Mouse (Mus musculus): ENCODE data around the gene Nell1.
A peak's percentile ranks its signal among the peaks of the same experiment; 100 is the strongest.

Nell1 gene

GRCm38 (mm10) chr7:50260016-50260415 lies 285.4 kb downstream of the Nell1 start:
- DNase-seq (ENCODE audit: low spot score in 2 of 2): no peak

DNA sequence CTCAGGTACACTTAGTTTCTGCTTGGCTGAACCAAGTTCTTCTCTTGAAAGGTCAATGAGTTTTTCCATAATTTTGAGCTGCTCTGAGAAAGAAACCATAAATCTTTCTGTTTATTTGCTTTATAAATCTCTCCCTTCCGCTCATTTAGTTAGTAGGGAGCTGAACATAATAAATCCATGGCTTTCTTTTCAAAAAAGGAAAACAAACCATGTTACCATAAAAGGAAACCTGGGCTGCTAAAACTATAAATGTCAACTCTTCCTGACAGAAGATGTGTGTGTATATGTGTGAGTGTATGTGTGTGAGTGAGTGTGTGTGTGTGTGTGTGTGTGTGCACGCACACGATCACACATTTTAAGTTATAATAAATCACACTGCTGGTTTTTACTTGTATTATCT lies 320.8 kb downstream of the Nell1 start:
- DNase-seq (ENCODE audit: low spot score in 2 of 2): no peak

- DNase-seq (ENCODE audit: low spot score in 2 of 2): no peak
Observed at GRCm38 (mm10) chr7:50338226-50338625, 363.6 kb downstream of the Nell1 start.

- DNase-seq (ENCODE audit: low spot score in 2 of 2): no peak
Observed at GRCm38 (mm10) chr7:50338757-50339156, 364.1 kb downstream of the Nell1 start.

DNA sequence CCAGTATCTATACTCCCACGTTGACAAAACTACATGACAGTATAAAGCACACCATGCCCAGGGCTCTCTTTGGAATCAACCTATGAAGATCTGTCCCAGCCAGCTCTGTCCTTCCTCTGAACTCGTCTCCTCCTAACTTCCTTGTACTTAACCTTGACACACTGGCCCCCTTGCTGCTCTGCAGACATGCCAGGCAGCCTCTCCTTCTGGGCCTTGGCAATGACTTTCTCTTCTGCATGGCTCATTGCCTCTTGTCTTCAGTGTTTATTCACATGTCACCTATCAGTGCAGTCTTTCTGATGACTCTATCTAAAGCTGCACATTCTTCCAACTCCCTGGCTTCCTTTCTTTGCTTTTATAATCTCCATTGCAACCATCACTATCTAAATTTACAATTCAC lies 376.9 kb downstream of the Nell1 start:
- no peak for DNase-seq (ENCODE audit: low spot score in 2 of 2)

DNA sequence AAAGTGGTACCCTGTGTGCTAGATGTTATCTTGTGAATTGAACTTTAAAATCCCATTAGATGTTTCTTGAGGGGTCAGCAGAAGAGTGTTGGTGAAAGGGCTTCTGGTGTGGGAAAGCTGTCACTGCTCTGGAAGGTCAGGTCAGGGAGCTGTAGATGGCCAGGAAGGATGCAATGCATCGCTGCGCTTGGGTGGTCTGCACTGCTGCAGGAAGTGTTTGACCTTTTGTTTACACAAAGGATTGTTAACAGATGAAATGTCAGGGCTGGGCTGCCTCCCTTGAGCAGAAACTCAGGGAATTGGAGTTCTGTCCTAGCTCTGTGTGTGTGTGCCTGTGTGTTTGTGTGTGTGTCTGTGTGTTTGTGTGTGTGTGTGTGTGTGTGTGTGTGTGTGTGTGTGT lies 382.5 kb downstream of the Nell1 start:
- DNase-seq (ENCODE audit: low spot score in 2 of 2): no peak

GRCm38 (mm10) chr7:50362039-50362438 lies 387.4 kb downstream of the Nell1 start:
- DNase-seq (ENCODE audit: low spot score in 2 of 2): no peak

DNA sequence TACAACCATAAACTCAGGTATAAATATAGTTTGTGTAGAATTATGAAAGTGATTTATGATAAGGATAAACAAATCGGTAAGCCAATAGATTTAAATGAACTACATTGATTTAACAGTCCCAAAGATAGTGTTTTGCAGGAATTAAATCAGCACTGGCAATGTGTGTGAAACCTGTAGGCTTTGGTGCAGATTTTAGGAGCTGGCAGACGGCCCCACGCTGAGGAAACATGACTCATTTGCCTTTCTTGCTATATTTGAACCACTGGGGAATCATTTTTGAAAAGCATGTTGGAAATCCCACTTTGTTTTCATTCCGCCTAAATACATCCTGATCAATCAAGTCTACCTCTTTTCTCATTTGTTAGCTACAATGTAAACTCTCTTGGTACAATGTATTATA lies 400.2 kb downstream of the Nell1 start:
- peak; percentile 55 to 86 for DNase-seq (ENCODE audit: low spot score in 2 of 2)

DNA sequence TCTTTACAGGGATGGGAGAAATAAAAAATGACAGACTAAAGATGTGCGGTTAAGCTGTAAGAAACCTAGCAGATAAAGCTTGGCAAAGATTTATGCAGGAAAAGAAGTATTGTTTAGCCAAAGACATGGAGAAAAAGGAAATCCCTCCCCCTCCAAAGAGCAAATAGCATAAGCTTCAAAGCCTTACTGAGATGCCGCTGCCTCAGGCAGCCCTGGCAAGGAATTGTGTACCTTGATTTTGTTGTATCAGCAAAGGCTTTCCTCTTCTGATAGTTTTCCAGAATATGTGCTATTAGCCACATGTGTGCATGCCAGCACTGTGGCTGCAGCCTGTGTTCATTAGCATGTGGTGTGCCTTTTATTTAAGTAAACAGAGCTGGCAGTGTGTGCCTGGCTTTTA lies 435.8 kb downstream of the Nell1 start:
- no peak for DNase-seq (ENCODE audit: low spot score in 2 of 2)

DNA sequence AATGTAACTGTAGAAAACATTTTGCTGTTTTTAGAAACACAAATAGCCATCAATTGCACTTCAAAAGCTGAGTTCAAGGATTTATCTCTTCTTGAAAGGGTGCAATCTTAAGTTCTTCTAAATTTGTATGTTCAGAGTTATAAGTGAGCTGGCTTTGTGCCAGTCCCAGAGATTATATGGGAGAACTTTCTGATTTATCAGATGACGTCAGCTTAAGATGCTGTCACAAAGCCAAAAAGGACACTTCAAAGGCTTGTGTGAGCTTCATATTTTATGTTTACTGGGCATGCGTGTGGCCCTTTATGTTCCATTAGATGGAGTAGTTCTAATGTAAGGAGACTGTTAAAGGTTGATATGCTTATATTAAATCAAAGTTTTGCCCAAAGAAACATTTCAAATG lies 445.3 kb downstream of the Nell1 start:
- DNase-seq (ENCODE audit: low spot score in 2 of 2): no peak

- no peak for DNase-seq (ENCODE audit: low spot score in 2 of 2)
Observed at GRCm38 (mm10) chr7:50422422-50423195, 447.9 kb downstream of the Nell1 start.

DNA sequence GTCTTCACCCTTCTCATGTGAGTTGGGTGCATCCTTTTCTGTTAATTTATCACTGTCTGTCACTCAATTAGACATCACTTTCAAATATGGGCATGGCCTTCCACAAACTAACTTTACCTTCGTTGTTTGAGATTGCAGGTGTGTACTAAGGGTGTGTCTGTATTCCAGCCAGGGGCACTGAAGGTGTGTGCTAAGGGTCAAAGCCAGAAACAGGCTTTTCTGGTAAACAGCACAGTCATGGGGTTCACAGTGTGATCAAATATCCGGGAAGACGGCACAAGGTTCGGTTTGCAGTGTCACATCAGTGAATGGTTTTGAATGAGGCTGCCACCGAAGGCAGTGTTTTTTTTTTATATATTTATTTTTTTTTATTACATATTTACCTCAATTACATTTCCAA lies 455.1 kb downstream of the Nell1 start:
- no peak for DNase-seq (ENCODE audit: low spot score in 2 of 2)

DNA sequence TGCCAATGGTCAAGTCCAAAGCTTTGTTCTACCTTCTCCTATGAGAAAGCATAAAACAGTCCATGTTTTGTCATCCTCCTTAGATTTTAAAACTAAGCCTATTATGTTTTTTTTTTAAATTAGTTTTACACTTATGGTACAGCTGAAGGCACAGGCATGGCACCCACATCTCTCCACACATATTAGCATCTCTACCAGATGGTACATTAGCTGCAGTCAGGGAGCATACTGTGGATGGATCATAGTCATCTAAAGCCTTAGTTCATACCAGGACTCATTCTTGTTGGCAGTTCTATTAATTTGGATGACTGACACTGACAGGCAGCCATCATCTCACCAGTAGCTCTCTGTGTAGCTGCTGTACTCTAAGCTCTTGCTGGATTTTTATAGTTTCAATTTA lies 466.6 kb downstream of the Nell1 start:
- no peak for DNase-seq (ENCODE audit: low spot score in 2 of 2)

DNA sequence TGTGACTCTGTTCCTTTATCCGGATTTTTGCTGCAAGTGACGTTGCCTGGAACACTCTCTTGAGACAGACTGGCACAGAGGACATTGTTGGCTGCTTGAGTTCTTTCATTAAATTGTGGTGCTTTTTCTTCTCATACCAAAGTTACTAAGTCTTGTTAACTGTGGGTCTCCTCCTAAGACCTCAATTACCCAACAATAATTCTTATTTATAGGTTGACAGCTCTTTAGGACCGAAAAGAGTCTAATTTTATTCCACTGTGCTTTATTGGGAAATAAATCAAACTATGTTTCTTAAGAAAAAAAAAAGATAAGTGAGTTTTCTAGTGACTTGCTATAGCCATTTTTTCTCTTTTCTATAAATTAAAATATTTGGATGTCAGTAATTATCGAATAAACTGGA lies 472.7 kb downstream of the Nell1 start:
- DNase-seq (ENCODE audit: low spot score in 2 of 2): no peak

GRCm38 (mm10) chr7:50467742-50468141 lies 493.1 kb downstream of the Nell1 start:
- no peak for DNase-seq (ENCODE audit: low spot score in 2 of 2)

GRCm38 (mm10) chr7:50470555-50470954 lies 495.9 kb downstream of the Nell1 start:
- no peak for DNase-seq (ENCODE audit: low spot score in 2 of 2)

DNA sequence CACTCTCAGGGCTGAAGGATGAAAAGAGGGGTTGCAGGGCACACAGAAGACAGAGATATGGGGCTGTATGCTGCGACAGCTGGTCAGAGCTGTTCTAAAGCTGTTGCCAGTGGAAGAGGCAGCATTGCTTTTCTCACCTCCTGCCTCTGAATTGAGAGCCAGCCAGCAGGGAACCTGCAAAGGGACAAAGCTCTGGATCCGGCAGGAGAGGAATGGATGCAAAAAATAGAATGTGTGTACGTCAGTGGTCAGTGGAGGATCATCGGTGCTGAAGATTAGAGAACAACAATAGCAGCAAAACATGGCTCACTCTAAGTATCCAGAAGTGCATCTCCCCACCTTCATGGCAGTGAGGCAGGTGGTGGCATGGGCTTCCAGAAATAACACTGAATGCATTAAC lies 507.3 kb downstream of the Nell1 start:
- peak in 1 of 2 experiments; percentile 32 for DNase-seq (ENCODE audit: low spot score in 2 of 2)

DNA sequence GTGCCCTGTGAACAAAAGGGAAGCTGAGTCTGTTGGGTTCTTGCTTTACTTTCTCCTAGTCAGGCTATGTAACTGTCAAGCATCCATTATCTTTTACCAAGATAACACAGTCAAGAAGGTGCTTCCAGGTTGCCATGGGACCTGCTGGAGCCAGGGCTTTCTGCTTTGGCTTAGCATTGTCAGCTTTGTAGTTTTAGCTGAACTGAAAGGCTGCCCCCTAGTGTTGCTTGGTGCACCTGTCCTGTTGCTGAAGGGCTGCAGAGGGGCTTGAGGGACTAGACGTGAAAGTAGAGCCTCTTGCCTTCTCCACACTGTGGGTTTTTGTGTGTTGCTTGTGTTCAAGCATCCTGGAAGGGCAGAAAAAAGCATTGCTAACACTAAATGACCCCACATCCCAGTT lies 510.6 kb downstream of the Nell1 start:
- DNase-seq (ENCODE audit: low spot score in 2 of 2): peak in 1 of 2 experiments; percentile 20

- no peak for DNase-seq (ENCODE audit: low spot score in 2 of 2)
Observed at GRCm38 (mm10) chr7:50486884-50487420, 512.3 kb downstream of the Nell1 start.

GRCm38 (mm10) chr7:50501562-50501961 lies 526.9 kb downstream of the Nell1 start:
- no peak for DNase-seq (ENCODE audit: low spot score in 2 of 2)

DNA sequence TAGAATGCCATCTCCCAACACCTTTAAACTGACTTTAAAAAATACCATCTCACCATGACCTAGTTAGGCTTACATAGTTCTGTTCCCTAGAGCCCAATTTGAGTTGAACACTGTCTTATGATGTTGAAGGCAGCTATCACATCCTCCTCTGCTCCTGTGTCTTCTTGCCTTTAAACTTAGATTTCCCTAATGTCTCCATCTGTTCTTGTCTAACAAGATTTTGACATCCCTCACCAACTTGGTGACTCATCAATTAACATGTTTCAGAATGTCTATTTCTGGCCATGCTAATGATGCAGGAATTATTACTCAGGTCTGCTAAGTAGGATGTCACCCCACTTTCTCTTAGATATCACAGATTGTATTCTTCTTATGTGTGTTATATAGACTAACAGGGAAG lies 532.4 kb downstream of the Nell1 start:
- DNase-seq (ENCODE audit: low spot score in 2 of 2): peak; percentile 25 to 79

DNA sequence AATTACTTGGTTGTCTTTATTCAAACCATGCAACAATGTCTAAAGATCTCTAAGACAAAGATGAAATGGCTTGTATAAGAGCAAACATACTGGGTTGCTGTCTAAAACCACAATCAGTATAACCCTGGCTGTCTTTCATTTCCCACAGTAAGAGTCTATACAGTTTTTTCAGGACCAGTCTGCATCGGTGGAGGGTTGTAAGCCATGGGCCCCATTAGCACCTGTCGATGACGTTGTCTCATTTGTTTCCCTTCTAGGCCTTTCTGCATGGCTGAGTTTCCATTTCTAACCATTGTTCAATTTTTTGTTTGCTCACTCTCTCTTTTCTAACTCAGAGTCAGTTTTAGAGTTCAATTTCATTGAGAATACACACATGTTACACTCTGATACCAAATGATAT lies 540.2 kb downstream of the Nell1 start:
- no peak for DNase-seq (ENCODE audit: low spot score in 2 of 2)

DNA sequence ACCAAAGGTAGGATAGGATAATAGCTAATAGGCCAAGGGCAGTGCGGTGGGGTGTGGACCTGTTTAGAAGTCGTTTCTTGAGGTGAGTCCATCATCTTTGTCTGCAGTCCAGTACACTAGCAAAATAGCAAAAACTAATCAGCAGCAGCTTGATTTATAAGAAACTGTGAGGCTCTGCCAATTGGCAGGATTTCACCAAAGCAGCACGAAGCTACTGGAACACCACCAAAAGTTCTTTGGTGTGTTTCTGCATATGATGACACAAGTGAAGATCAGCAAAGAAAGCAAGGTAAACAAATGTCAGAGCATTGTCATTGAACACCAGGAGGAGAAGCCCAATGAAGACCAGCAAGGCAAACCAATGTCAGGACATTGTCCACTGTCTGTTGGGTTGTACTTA lies 542.0 kb downstream of the Nell1 start:
- DNase-seq (ENCODE audit: low spot score in 2 of 2): no peak

DNA sequence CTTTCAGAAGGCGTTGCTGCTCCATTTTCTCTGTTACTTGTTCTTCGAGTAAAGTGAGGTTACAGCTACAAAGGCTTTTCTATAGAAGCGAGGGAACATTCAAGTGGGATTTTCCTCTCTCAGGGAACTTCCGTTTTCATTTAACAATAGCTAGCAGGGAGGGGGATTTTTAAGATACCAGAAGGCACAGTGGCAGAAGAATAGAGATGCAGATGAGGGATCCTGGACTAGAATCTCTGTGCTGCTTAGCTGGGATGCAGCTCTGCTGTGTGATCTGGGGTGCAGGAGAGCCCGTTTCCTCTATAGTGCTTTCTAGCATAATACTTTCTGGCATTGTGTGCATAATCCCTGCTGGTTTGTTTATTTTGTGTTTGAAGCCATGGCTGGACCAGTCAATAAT lies 568.7 kb downstream of the Nell1 start:
- DNase-seq (ENCODE audit: low spot score in 2 of 2): no peak
